Mouse (Mus musculus) activated CD4-positive, CD25-positive, alpha-beta regulatory T cell, adult 4 months (primary cell): ENCODE measurements at regions not wholly inside any gene's neighbourhood (a gene's known extent, or its start where the extent isn't known, plus 50 kb on each side); places are given as distances from the start of the nearest gene placed in this dataset.

Experiments used
- ATAC-seq: one replicate; pipeline ENCODE4 v1.8.0; 2017

- no peak for ATAC-seq
Observed at GRCm38 (mm10) chr2:51008251-51008533, 140.7 kb downstream of the Rnd3 start.

DNA sequence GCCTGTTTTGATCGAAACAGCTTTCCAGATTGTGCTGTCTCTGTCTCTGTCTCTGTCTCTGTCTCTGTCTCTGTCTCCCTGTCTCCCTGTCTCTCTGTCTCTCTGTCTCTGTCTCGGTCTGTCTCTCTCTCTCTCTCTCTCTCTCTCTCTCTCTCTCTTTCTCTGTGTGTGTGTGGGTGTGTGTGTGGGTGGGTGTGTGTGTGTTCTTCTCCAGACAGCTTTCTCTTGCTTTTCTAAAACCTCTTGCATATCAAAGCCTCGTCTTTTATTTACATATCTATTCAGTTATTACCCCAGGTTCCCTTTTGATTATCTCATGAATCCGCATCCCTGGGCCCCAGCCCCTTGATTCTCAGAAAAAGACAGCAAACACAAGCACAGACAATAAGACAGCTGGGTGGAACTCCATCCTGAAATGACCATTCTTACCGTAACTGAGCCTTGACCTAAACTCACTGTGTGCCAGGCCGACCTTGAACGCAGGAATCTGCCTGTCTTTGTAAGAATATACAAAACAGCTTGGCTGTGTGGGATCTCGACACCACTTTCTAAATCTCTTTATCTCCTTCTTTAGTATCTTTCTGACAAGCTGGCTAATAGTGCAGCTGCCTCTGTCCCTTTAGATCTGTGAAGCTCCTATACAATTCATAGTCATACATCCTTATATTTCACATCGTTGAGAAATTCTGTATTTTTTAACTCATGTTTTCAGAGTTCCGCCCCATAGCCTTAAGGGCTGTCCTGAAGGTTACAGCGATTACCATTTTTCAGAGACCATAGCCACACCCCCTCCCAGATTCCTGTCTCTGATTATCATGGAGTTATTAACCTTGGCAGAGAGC lies 141.3 kb downstream of the Rnd3 start:
- no peak for ATAC-seq

DNA sequence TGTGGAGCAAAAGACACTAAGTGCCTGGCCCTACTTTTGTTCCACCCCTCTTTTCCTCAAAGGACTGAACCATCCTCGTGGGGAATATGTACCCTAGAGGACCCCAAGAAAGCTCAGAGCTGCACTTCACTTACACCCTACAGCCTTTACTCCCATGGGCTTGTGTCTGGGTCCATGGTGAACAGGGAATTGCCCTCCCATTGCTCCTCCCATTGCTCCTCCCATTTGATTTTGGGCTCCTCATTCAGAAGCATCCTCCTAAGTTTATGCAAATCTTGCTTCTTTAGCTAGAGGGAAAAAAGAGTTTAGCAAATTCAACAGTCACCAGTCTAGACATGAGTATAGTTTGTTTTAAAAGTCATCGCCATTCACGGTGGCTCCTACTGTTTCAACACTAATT lies 142.1 kb downstream of the Rnd3 start:
- no peak for ATAC-seq

DNA sequence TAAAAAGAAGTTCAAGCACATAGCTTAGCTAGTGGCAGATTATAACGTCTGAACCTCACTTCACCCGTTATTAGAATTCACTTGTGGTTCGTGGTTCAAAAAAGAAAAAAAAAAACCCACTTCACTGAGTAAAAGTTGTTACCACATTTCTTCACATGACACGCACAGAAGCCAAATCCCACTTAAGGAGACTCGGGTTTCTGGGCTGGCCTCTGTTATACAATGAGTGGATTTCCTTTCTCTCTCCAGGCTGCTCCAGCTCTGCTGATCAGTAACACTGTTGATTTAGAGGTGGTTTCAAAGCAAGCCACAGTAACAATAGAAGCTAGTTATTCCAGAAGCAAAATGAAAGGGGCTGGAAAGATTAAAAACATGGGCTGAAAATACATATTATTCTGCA lies 147.4 kb downstream of the Rnd3 start:
- ATAC-seq = no peak

DNA sequence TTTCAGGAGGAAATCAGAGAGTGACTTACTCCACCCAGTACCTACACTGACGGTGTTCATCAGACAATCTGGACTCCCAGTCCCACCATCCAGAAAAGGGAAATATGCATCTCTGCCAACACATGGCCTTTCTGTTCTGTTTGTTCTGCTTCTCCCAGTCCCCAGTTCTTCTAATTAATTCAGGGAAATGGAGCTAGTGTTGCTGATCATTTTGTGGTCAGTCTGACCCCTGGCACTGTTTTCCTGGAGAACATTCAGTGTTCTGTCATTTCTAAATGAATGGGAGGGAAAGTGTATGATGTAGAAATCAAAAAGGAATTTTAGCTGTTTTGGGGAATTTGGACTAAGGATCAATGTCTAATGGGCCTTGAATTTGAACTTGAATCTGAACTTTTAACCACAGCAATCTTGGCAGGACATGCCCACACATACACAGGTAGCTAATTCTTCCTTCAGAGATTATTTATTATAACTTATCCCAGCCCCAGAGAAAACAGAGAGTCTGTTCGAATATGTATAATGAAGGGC lies 165.0 kb downstream of the Rnd3 start:
- no peak for ATAC-seq

DNA sequence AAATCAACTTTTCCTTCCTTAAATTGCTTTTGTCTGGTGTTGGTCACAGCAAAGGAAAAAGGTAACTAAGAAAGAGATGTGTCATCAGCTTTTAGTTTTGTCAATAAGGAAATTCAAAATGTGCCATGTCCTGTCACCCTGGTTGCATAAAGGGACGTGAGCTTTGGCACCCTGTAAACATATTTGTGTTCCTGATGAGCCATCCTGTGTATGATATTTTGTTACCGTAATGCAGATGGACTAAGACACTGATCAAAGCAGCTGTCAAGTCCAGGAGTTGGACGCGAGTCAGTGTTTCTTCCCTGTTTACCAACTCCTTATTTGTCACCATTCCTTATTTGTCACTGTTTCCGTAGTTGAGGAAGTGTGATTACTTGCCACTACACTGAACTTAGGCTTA lies 166.3 kb downstream of the Rnd3 start:
- ATAC-seq = no peak

DNA sequence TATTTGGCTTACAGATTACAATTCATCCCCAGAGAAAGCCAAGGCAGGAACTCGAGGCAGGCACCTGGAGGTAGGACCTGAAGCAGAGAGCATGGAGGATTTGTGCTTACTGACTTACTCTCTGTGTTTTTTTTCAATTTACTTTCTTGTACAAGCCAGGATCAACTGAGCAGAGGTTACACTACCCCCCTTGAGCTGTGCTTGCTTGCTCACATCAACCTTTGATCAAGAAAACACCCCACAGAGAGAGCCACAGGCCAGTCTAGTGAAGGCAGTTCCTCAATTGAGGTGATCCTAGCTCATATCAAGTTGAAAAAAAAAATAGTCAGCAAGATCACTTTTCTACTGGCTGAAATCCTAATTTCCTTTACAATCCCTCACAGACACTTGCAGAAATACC lies 170.6 kb downstream of the Rnd3 start:
- no peak for ATAC-seq

DNA sequence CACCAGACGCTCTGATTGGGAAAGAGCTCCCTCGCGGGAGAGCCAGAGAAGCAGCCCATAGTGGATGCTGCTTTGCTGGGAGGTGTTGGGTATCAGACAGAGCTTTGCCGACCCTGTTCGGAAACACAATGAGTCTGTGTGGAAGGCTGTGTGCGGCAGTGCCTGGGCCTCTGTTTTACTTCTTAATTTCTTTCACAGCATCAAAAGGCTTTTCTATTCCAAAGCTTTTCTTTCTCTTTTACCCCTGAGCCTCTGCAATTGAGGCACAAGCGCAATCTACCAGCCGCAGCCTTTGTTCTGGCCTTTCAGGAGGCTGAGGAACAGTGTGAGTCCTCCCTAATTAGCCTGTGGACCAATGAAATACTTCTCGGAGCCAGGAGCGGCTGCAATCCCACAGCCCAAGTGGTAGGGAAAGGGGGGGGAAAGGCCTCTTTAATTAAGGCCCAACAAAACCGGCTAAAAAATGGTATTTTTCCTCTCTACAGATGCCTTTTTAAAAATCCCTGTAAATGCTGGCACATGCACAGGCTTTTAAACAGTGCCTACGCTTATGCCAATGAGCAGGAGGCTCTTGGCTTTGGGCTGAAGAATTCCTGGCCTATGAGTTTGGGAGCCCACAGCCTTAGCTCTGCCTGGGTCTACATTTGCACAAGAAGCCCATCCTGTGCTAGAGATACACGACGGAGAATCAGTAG lies 177.6 kb downstream of the Rnd3 start:
- no peak for ATAC-seq

- ATAC-seq = no peak
Observed at GRCm38 (mm10) chr2:50968382-50968781, 180.5 kb downstream of the Rnd3 start.

GRCm38 (mm10) chr2:50967826-50968225 lies 181.1 kb downstream of the Rnd3 start:
- no peak for ATAC-seq

DNA sequence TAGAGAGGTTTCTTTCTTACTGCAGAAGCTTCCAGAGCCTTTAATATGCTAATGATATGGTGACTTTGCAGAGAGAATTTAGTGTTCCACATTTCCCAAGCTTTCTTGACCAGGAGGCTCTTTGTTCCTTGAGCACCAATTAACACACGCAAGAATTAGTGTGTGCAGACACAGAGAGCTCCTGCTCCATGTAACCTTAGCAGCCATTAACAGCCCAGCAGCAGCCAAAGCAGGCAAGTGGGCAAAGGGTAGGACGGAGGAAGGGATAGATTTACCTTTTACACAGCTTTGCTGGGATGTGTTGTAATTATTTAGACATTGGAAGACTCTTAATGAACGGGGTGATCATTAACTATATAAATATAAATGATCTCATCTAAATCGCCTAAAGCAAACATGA lies 181.8 kb downstream of the Rnd3 start:
- no peak for ATAC-seq

- ATAC-seq = no peak
Observed at GRCm38 (mm10) chr2:50965485-50966017, 183.4 kb downstream of the Rnd3 start.

DNA sequence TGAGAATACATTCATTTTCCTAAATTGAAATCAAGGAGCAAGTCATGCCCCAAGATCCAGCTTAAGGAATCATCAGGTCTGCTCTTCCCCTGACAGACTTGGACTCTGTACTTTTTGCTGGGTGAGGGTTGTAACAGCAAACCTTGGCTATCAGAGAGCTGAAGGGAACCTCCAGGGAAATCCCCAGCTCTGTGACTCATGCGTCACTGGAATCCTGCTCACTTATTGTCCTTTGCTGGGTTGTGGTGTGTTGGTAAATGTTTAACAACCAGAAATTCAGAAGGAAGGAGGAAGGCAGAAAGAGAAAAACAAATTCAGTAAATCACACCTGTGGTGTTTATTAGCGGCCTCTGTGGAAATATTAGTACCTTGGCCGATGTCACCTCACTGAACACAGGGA lies 184.8 kb downstream of the Rnd3 start:
- no peak for ATAC-seq

GRCm38 (mm10) chr2:50961049-50961448 lies 187.9 kb downstream of the Rnd3 start:
- no peak for ATAC-seq

DNA sequence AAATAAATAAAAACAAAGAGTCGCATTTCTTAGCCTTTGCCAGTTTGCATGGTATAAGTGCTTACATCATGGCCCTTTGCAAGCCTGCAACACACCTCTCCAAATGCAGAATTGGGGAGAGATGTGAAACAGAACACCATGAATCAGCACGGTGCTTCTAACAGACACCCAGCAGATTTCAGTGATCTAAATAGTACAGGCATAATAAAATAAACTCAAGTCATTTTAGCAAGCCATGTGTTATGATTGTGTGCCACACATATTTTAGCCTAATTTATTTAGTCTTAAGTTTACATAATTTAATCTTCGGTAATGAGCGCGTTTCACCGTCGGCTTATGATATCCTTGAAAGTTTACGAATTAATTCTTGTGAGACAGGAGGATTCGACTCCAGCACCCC lies 189.6 kb downstream of the Rnd3 start:
- no peak for ATAC-seq

GRCm38 (mm10) chr2:50954361-50955066 lies 194.4 kb downstream of the Rnd3 start:
- ATAC-seq = no peak

DNA sequence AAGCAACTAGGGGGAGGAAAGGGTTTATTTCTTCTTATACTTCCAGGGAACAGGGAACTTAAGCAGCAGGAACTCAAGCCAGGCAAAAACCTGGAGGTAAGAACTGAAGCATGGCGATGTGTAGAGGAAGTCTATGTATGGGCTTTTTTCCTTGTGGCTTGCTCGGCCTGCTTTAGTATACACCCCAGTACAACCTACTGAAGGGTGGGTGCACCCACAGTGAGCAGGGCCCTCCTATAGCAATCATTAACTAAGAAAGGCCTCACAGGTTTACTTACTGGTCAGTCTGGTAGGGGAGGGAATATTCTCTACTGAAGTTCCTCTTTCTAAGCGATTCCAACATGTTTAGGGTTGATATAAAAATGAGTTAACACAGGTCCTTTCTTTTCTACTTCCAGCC lies 197.9 kb downstream of the Rnd3 start:
- no peak for ATAC-seq

- no peak for ATAC-seq
Observed at GRCm38 (mm10) chr2:50949717-50950116, 199.2 kb downstream of the Rnd3 start.

DNA sequence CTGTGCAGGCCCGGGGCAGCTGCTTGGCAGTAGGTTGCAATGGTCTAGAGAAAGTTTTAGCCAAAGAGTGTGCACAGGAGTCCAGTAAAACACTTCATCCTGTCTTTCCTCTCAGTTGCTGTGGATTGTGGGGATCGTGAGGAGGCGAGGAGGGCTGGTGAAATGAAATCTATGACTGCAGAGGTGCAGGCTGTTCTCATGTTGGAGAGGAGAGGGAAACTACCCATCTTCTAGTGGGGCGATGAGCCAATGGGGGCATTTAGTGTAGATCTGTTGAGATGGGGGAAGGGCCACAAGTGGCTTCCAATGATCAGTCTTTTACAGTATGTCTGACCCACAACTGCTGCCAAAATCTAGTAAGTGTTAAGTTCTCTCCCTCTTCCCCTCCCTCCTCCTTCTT lies 203.4 kb downstream of the Rnd3 start:
- ATAC-seq = no peak

GRCm38 (mm10) chr2:50943180-50943579 lies 205.7 kb downstream of the Rnd3 start:
- no peak for ATAC-seq

DNA sequence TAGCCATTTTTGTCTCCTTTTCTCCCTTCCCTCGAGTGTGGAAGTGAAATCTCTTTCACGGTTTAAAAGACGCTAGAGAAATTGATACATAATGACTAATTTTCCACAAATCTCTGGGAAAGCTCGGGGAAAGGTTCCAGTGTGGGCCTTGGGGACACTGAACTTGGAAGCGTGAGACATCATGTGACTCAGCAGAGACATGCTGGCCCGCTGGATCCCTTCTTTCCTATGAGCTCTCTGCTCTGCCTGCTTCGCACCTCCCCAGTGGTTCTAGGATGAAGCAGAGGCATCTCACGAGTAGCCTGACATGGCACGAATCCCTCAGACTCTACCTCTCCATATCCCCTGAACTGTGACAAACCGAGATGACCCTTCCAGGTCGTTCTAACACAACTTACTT lies 206.2 kb downstream of the Rnd3 start:
- ATAC-seq = no peak

DNA sequence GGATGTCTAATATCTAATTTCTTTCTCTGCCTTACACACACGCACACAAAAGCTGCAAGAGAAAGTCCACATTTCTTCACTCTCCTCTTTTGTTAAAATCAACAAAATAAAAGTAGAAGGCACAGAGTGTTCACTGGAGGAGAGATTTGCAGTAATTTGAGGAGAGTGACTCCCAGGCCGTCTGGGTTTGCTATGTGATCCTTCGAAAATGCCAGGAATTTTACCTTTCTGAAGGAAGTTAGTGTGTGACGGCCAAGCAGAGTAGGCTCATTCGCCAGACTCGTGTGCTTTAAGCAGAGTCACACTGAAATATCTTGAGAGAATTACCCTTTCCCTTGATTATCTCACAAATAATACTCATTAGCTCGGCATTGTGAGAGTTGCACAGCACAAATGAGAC lies 216.0 kb downstream of the Rnd3 start:
- no peak for ATAC-seq

- ATAC-seq = no peak
Observed at GRCm38 (mm10) chr2:50921002-50921401, 227.9 kb downstream of the Rnd3 start.
